Mouse (Mus musculus) embryonic facial prominence, embryonic 11.5 days (tissue): ENCODE data around the gene Gtf3c6. TPM values are rescaled to one million over a fixed set of nuclear protein-coding genes. Genes with fewer than 3 reads are reported as not detected.
"Not testable (repeated sequence)": the region's sequence is repeated elsewhere in the genome, so short reads cannot be mapped to it uniquely, and the experiment has no call there.

Source experiments
- ATAC-seq: fragments of 200-750 bp; cut with Nextera tagmentation; replicated peaks from 2 replicates; pipeline ENCODE4 v1.8.0; 2017; ENCODE audit warnings: low read depth; ENCODE audit not compliant: insufficient number of reproducible peaks, low FRiP score, low TSS enrichment
- DNase-seq: peaks from one replicate; pipeline ENCODE4 v3.0.0-alpha.2; 2015; ENCODE audit warnings: low spot score
- H3K27ac ChIP-seq: fragments of 300-500 bp; sonication (generic); replicated peaks from 2 replicates; pipeline ENCODE4 v1.5.1; 2014; ENCODE audit warnings: mild to moderate bottlenecking, low read depth, low read length, control low read depth
- H3K27me3 ChIP-seq: fragments of 300-500 bp; sonication (generic); 2 replicates; pipeline ENCODE4 v1.6.1; 2014; ENCODE audit warnings: mild to moderate bottlenecking, low read length, moderate library complexity, mixed read lengths; ENCODE audit not compliant: control insufficient read depth, insufficient read depth
- H3K36me3 ChIP-seq: fragments of 300-500 bp; sonication (generic); replicated peaks from 2 replicates; pipeline ENCODE4 v1.6.1; 2014; ENCODE audit warnings: low read depth, mild to moderate bottlenecking, low read length, moderate library complexity, mixed read lengths; ENCODE audit not compliant: control insufficient read depth, insufficient read depth
- H3K4me1 ChIP-seq: fragments of 300-500 bp; sonication (generic); 2 replicates; pipeline ENCODE4 v1.6.1; 2014; ENCODE audit warnings: low read length, mixed read lengths; ENCODE audit not compliant: control insufficient read depth, insufficient read depth
- H3K4me2 ChIP-seq: fragments of 300-500 bp; sonication (generic); 2 replicates; pipeline ENCODE4 v1.6.1; 2014; ENCODE audit warnings: low read depth, mild to moderate bottlenecking, control low read depth, low read length, moderate library complexity
- H3K4me3 ChIP-seq: fragments of 300-500 bp; sonication (generic); 2 replicates; pipeline ENCODE4 v1.5.1; 2014; ENCODE audit warnings: low read depth, low read length, control low read depth
- H3K9ac ChIP-seq: fragments of 300-500 bp; sonication (generic); replicated peaks from 2 replicates; pipeline ENCODE4 v1.6.1; 2014; ENCODE audit warnings: mild to moderate bottlenecking, control low read depth, low read length
- H3K9me3 ChIP-seq: fragments of 300-500 bp; sonication (generic); replicated peaks from 2 replicates; pipeline ENCODE4 v1.6.1; 2016; ENCODE audit warnings: mild to moderate bottlenecking, low read length, inconsistent platforms, mixed read lengths; ENCODE audit not compliant: control insufficient read depth
- WGBS: fragments of 180-500 bp; shearing (Covaris S2); extraction: QIAGEN DNeasy Blood & Tissue Kit; methylation state at CpG from one replicate; pipeline ENCODE4 v1.1.7; 2014; 5-methylcytosine and 5-hydroxymethylcytosine counted together
- polyA plus RNA-seq: library from polyadenylated mRNA; unstranded; fragments of >200 nt; fragmentation: Nextera tagmentation; extraction: Ambion mirVana; gene quantifications from 2 replicates; pipeline ENCODE4 v1.2.1, GENCODE M21; 2014

Gtf3c6 gene
- 156 and 162 TPM in 2 replicates for polyA plus RNA-seq

DNA sequence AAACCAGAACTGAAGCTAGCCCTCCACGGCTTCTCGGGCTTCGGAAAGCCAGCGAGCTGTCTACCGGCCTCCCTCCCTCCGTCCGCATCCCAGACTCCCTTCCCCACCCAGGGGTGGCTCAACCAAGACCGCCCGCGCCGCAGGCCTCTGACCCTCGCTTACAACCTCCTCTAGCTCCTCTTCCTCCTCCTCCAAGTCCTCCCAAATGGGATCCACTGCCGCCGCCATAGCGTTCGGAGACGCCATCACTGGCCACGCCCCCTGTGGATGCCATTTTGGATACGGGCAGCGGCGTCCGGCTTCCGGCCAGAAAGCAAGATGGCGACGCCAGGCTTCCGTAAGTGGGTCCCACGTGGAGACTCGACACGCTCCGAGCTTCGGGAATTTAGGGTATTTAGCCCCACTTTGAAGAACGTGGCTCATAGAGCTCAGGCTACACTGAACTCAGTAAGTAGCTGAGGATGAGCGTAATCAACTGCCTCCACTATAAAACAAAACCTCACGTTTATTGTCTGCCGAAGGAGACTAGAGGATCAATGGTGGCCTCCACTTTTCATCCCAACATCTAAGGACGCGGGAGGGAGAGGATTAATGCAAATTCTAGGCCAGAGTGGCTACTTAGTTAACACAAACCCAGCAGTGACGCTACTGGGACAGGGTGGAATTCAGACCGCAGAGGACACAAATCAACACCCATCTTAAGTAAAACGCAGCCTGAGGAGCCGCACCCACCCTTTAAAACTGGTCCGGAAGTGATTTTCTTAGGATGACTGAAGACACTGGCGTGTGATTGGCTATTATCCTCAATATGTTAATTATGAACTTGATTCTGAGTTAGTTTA is at the start of gene Gtf3c6:
Gene Gtf3c6, minus strand, starts transcription at position 695 of the 842 bp plus-strand sequence.
- under 1% methylated on average over 43 of the region's 43 CpGs for WGBS
- Histone ChIP-seq H3K27ac (peak within 1 kb of the TSS; percentile 85), H3K36me3 (peaks cover 8% of the 10 kb centered on the region), H3K9me3 (no peaks in the 10 kb centered on the region), H3K4me1 (no peaks in the 10 kb centered on the region), H3K4me3 (peak within 1 kb of the TSS; percentile 75), H3K27me3 (no peaks in the 10 kb centered on the region), H3K9ac (peak within 1 kb of the TSS; percentile 88), H3K4me2 (peak within 1 kb of the TSS; percentile 72)
- peak; percentile 54 for ATAC-seq
- DNase-seq: peak; percentile 97

GRCm38 (mm10) chr10:40305989-40306388 is 48.1 kb upstream of the Gtf3c6 start:
- Histone ChIP-seq H3K27me3 (no peaks in the 10 kb centered on the region), H3K4me3 (no peak overlapping the region), H3K4me2 (no peak overlapping the region), H3K9ac (no peak overlapping the region), H3K9me3 (no peaks in the 10 kb centered on the region), H3K27ac (no peak overlapping the region), H3K36me3 (no peaks in the 10 kb centered on the region), H3K4me1 (no peaks in the 10 kb centered on the region)
- 88% methylated on average over 1 of the region's 1 CpGs for whole genome bisulfite sequencing
- no peak for ATAC-seq
- no peak for DNase-seq

DNA sequence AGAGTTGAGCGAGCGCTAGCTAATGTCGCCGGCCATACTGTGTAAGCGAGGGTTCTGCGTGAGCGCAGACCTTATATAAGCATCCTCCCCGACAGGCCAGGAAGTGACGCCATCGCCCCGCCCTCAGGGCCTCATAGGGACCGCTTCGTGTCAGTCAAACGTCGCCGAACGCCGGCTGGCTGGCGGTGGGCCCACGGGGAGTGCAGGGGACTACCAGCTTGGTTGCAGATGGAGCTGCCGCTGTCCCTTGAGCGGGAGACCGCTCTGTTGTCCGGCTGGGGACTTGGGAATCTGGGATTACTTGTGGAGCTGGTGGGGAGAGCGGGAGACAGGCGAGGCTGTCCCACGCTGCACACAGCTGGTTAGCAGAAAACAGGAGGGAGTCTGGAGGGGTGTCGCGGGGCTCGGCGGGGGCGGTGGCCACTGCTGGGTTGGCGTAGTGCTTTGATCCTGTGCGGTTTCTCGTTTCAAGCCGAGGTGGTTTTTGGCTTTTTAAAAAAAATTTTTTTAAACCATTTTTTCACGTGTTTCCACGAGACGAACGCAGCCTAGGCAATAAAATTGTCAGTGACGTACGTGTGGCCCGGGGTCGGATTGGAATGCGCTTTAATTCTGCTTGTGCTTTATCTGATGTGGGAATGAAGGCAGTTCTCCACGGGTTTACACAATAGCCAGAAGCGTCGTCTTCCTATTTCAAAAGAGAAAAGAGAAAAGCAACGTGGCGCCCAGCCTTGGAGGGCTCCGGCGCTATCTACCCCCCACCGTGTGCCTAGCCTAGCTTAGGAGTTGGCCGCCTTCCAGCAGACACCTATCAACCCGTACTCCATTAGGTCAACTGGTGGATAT is 44.5 kb upstream of the Gtf3c6 start, which contains the start of gene Amd1:
Gene Amd1, minus strand, starts transcription at position 47 of the 846 bp plus-strand sequence.
- Histone ChIP-seq H3K9me3 (no peaks in the 10 kb centered on the region), H3K27me3 (no peaks in the 10 kb centered on the region), H3K27ac (peak within 1 kb of the TSS; percentile 94), H3K4me3 (peak within 1 kb of the TSS; percentile 98), H3K4me2 (peak within 1 kb of the TSS; percentile 71), H3K9ac (peak within 1 kb of the TSS; percentile 96), H3K4me1 (no peaks in the 10 kb centered on the region), H3K36me3 (no peaks in the 10 kb centered on the region)
- under 1% methylated on average over 55 of the region's 55 CpGs for WGBS
- DNase-seq (peak; percentile 99), ATAC-seq (peak; percentile 98)

GRCm38 (mm10) chr10:40301181-40302075 is 43.5 kb upstream of the Gtf3c6 start:
- peak overlapping the region; percentile 71 for H3K4me2 ChIP-seq
- not testable (repeated sequence) for H3K27me3 ChIP-seq, H3K36me3 ChIP-seq, H3K4me1 ChIP-seq, H3K9me3 ChIP-seq
- under 1% methylated on average over 54 of the region's 91 CpGs for WGBS
- peak overlapping the region; percentile 98 for H3K4me3 ChIP-seq
- peak overlapping the region; percentile 88 for H3K27ac ChIP-seq
- ATAC-seq (peak; percentile 27; the same call in 1 of the 2 replicates), DNase-seq (peak; percentile 53)
- peak overlapping the region; percentile 96 for H3K9ac ChIP-seq

GRCm38 (mm10) chr10:40300648-40301171 is 42.8 kb upstream of the Gtf3c6 start:
- H3K27me3 ChIP-seq: no peaks in the 10 kb centered on the region
- ATAC-seq: peak; percentile 80
- no peaks in the 10 kb centered on the region for H3K9me3 ChIP-seq
- no peaks in the 10 kb centered on the region for H3K4me1 ChIP-seq
- H3K36me3 ChIP-seq: no peaks in the 10 kb centered on the region
- H3K4me3 ChIP-seq: peak overlapping the region; percentile 98
- peak overlapping the region; percentile 88 for H3K27ac ChIP-seq
- DNase-seq: peak; percentile 92
- peak overlapping the region; percentile 71 for H3K4me2 ChIP-seq
- H3K9ac ChIP-seq: peak overlapping the region; percentile 96
- WGBS: under 1% methylated on average over 36 of the region's 36 CpGs

DNA sequence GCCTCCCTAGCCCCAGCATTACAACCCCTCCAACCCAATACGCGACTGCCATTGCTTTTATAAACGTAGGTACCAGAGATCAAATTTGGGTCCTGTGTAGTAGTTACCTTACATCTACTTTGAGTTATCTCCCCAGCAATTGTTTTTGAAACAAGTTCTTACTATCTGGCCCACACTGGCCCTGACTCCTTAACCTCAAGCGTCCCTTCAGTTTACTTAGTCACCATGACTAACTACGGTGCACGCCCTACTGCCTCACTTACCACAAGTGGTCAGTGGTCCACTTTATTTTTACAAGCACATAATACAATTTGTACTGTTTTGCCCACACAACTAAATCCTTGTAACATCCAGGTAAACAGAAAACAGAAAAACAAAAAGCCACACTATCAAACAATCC is 34.7 kb upstream of the Gtf3c6 start:
- Histone ChIP-seq H3K36me3 (peaks cover 2% of the 10 kb centered on the region; the same call in 1 of the 2 replicates), H3K4me2 (no peak overlapping the region), H3K9me3 (no peaks in the 10 kb centered on the region), H3K27me3 (no peaks in the 10 kb centered on the region), H3K27ac (no peak overlapping the region), H3K4me3 (no peak overlapping the region), H3K9ac (no peak overlapping the region), H3K4me1 (no peaks in the 10 kb centered on the region)
- no peak for DNase-seq
- no peak for ATAC-seq
- 95% methylated on average over 6 of the region's 6 CpGs for WGBS

- WGBS: 89% methylated on average over 1 of the region's 1 CpGs
- no peak overlapping the region for H3K4me3 ChIP-seq
- no peak overlapping the region for H3K4me2 ChIP-seq
- H3K36me3 ChIP-seq: peaks cover 5% of the 10 kb centered on the region
- no peak for DNase-seq
- H3K9me3 ChIP-seq: no peaks in the 10 kb centered on the region
- H3K27ac ChIP-seq: no peak overlapping the region
- no peak overlapping the region for H3K9ac ChIP-seq
- no peaks in the 10 kb centered on the region for H3K27me3 ChIP-seq
- ATAC-seq: no peak
- H3K4me1 ChIP-seq: no peaks in the 10 kb centered on the region
Observed at GRCm38 (mm10) chr10:40286767-40287166, 28.9 kb upstream of the Gtf3c6 start.
